ENCODE assay signal across 15 mouse cellular contexts in genomic region chr10:120883732-120884131, GRCm38 (mm10). TPM values are rescaled to one million over a fixed set of nuclear protein-coding genes. Genes with fewer than 3 reads are reported as not detected.
DNase-seq lines count a peak whose midpoint lies in the region; ATAC-seq and TF ChIP-seq lines count a peak whose summit lies in the region.
"Had no signal": no experiment of that assay in that cellular context is flagged by ENCODE, and none has a peak within 500 bp of the region (broad histone marks: within the 10 kb centered on the region; RNA-seq: fewer than 3 reads in every experiment).

No protein-coding gene starts in this region.

- no peak overlapping the region; the same call in 1 of the 2 replicates for H3K9ac ChIP-seq in heart, embryonic 11.5 days (ENCODE audit: low read depth, low read length)
- H3K9ac ChIP-seq in midbrain, postnatal 0 days (replicated peaks; ENCODE audit: low read length, poor library complexity, severe bottlenecking): no peak overlapping the region
- H3K9ac ChIP-seq in neural tube, embryonic 13.5 days: 0 out of 2 replicates have a peak overlapping the region, but pooled peaks have one; percentile 73
- H3K9ac ChIP-seq: liver, embryonic 15.5 days had no signal

- no peak for ATAC-seq in heart, embryonic 11.5 days (replicated peaks; ENCODE audit: insufficient number of reproducible peaks, low FRiP score, low TSS enrichment)
- ATAC-seq in midbrain, postnatal 0 days (ENCODE audit: low FRiP score): no peak
- ATAC-seq in neural tube, embryonic 13.5 days (ENCODE audit: low read depth): no peak

- H3K4me1 ChIP-seq in heart, embryonic 11.5 days (ENCODE audit: control insufficient read depth, insufficient read depth, low read length): peaks cover 13% of the 10 kb centered on the region
- H3K4me1 ChIP-seq in midbrain, embryonic 10.5 days: peaks cover 32% of the 10 kb centered on the region
- no peaks in the 10 kb centered on the region for H3K4me1 ChIP-seq in midbrain, postnatal 0 days (ENCODE audit: insufficient read depth, low read length)
- peaks cover 18% of the 10 kb centered on the region for H3K4me1 ChIP-seq in neural tube, embryonic 13.5 days (replicated peaks)

- DNase-seq in heart, adult 11 months: peak; percentile 5
- DNase-seq in midbrain, embryonic 10.5 days (ENCODE audit: low spot score): no peak
- no peak for DNase-seq in midbrain, postnatal 0 days (ENCODE audit: low spot score)
- DNase-seq in induced T-regulatory cell, adult 2 months (ENCODE audit: low read depth): peak; percentile 38
- DNase-seq in cerebellum, adult 18-20 months: no peak
- DNase-seq in cerebellum, adult 8-10 months: no peak
- DNase-seq: adrenal gland, postnatal 25 days; gastrocnemius, postnatal 36 days; kidney, adult 11 months; kidney, postnatal 36 days; lung, postnatal 36 days had no signal

- no peak overlapping the region for H3K4me3 ChIP-seq in heart, embryonic 11.5 days (ENCODE audit: low read depth, low read length)
- no peak overlapping the region for H3K4me3 ChIP-seq in midbrain, embryonic 10.5 days
- H3K4me3 ChIP-seq in midbrain, postnatal 0 days (ENCODE audit: low read depth, low read length): no peak overlapping the region
- H3K4me3 ChIP-seq in neural tube, embryonic 13.5 days: no peak overlapping the region
- H3K4me3 ChIP-seq: liver, embryonic 15.5 days had no signal

- no peak for TF ChIP-seq CTCF in midbrain, postnatal 0 days (IDR thresholded peaks at IDR 0.05)

- no peak overlapping the region for H3K27ac ChIP-seq in heart, embryonic 11.5 days (ENCODE audit: low read depth, low read length)
- peak overlapping the region; percentile 85 for H3K27ac ChIP-seq in midbrain, embryonic 10.5 days (replicated peaks)
- H3K27ac ChIP-seq in midbrain, postnatal 0 days (ENCODE audit: low read depth, low read length): no peak overlapping the region
- 0 out of 2 replicates have a peak overlapping the region, but pooled peaks have one; percentile 74 for H3K27ac ChIP-seq in neural tube, embryonic 13.5 days (replicated peaks)

- no peaks in the 10 kb centered on the region for H3K27me3 ChIP-seq in heart, embryonic 11.5 days (ENCODE audit: control insufficient read depth, insufficient read depth, low read length)
- H3K27me3 ChIP-seq in midbrain, embryonic 10.5 days (ENCODE audit: low read depth, poor library complexity, severe bottlenecking): 0 out of 2 replicates have a peak, but pooled peaks cover 4% of the 10 kb centered on the region
- no peaks in the 10 kb centered on the region for H3K27me3 ChIP-seq in midbrain, postnatal 0 days (ENCODE audit: insufficient read depth, low read length)
- H3K27me3 ChIP-seq in neural tube, embryonic 13.5 days: no peaks in the 10 kb centered on the region

- H3K4me2 ChIP-seq in heart, embryonic 11.5 days: no peak overlapping the region
- no peak overlapping the region for H3K4me2 ChIP-seq in midbrain, postnatal 0 days (ENCODE audit: low read depth, low read length, poor library complexity, severe bottlenecking)
- H3K4me2 ChIP-seq in neural tube, embryonic 13.5 days: peak overlapping the region; percentile 78

- no peaks in the 10 kb centered on the region for H3K9me3 ChIP-seq in heart, embryonic 11.5 days (replicated peaks; ENCODE audit: control insufficient read depth, low read length)
- peaks cover 4% of the 10 kb centered on the region; the same call in 1 of the 2 replicates for H3K9me3 ChIP-seq in midbrain, embryonic 10.5 days (replicated peaks)
- H3K9me3 ChIP-seq in midbrain, postnatal 0 days (ENCODE audit: low read length): no peaks in the 10 kb centered on the region
- H3K9me3 ChIP-seq in neural tube, embryonic 13.5 days: no peaks in the 10 kb centered on the region
- H3K9me3 ChIP-seq: liver, embryonic 15.5 days had no signal

- peaks cover 4% of the 10 kb centered on the region; the same call in 1 of the 2 replicates for H3K36me3 ChIP-seq in heart, embryonic 11.5 days (ENCODE audit: control insufficient read depth, insufficient read depth, low read length)
- peaks cover 7% of the 10 kb centered on the region; the same call in 1 of the 2 replicates for H3K36me3 ChIP-seq in midbrain, embryonic 10.5 days
- no peaks in the 10 kb centered on the region for H3K36me3 ChIP-seq in midbrain, postnatal 0 days (ENCODE audit: insufficient read depth, low read length)
- H3K36me3 ChIP-seq in neural tube, embryonic 13.5 days: no peaks in the 10 kb centered on the region
- H3K36me3 ChIP-seq: G1E; liver, embryonic 15.5 days had no signal

- 52% methylated on average over 4 of the region's 4 CpGs for WGBS in heart, embryonic 11.5 days (ENCODE audit: insufficient replicate concordance)
- 44% methylated on average over 4 of the region's 4 CpGs for WGBS in midbrain, embryonic 10.5 days
- WGBS in midbrain, postnatal 0 days: 27% methylated on average over 4 of the region's 4 CpGs
- 78% methylated on average over 4 of the region's 4 CpGs for WGBS in neural tube, embryonic 13.5 days

RNA-seq across cellular contexts. Expression of gene Msrb3, which starts 15.2 kb away (rescaled TPM):
- 20.5 and 31.4 TPM in 2 replicates for polyA plus RNA-seq in heart, embryonic 11.5 days (2014; fragmentation: Nextera tagmentation; extraction: Ambion mirVana)
- polyA plus RNA-seq in midbrain, embryonic 10.5 days (2016; fragmentation: Nextera tagmentation; extraction: Ambion mirVana): 3.2 TPM in 2 replicates
- 5.6 and 10.2 TPM in 2 replicates for total RNA-seq in midbrain, postnatal 0 days (2014; rRNA removed)
- polyA plus RNA-seq in midbrain, postnatal 0 days (2015; fragmentation: Nextera tagmentation; extraction: Ambion mirVana): 0.72 and 1.0 TPM in 2 replicates
- 1.0 and 1.8 TPM in 2 replicates for polyA plus RNA-seq in neural tube, embryonic 13.5 days (2015; fragmentation: Nextera tagmentation; extraction: Ambion mirVana)
- polyA plus RNA-seq: G1E had no signal

Comparison
In these comparisons a context has a peak if more than half of its experiments do, and no peak if none do; other contexts are left out.
1. H3K27ac ChIP-seq: peak in midbrain, embryonic 10.5 days (single experiment) and neural tube, embryonic 13.5 days (single experiment); none in heart, embryonic 11.5 days (single experiment) and midbrain, postnatal 0 days (single experiment).
2. DNase-seq: peak in heart, adult 11 months (single experiment) and induced T-regulatory cell, adult 2 months (single experiment); none in midbrain, embryonic 10.5 days (single experiment), midbrain, postnatal 0 days (single experiment), cerebellum, adult 18-20 months (0 of 2) and cerebellum, adult 8-10 months (single experiment).